Mouse (Mus musculus) CH12.LX (cell line): ENCODE results near the gene Spag6l. TPM values are rescaled to one million over a fixed set of nuclear protein-coding genes. Genes with fewer than 3 reads are reported as not detected.

ENCODE experiments used
- DNase-seq: peaks from one replicate; pipeline ENCODE4 v3.0.0-alpha.2; 2013; ENCODE audit errors: extremely low read depth
- H3K27ac ChIP-seq: 2 replicates; pipeline ENCODE4 v1.5.1; 2012; ENCODE audit warnings: low read depth, mild to moderate bottlenecking, control low read depth, moderate library complexity; ENCODE audit not compliant: insufficient read depth
- H3K27me3 ChIP-seq: replicated peaks from 2 replicates; pipeline ENCODE3; 2012; ENCODE audit warnings: inconsistent platforms
- H3K36me3 ChIP-seq, 2 experiments: replicated peaks in 1 of 2; 2 replicates each; pipeline versions ENCODE3 to v1.6.1; 2012; ENCODE audit warnings: inconsistent platforms in 1 of 2, low read length in 1 of 2, mild to moderate bottlenecking in 1 of 2, mixed read lengths in 1 of 2, moderate library complexity in 1 of 2; ENCODE audit not compliant: control insufficient read depth in 1 of 2, insufficient read depth in 1 of 2
- H3K4me1 ChIP-seq, 2 experiments: 2 replicates each; pipeline ENCODE4 v1.6.1; 2012; ENCODE audit warnings: inconsistent platforms in 1 of 2, moderate library complexity in 1 of 2; ENCODE audit not compliant: insufficient read depth in 2 of 2, control insufficient read depth in 1 of 2
- H3K4me2 ChIP-seq: 2 replicates; pipeline ENCODE4 v1.6.1; 2012; ENCODE audit warnings: low read depth, mild to moderate bottlenecking, control low read depth; ENCODE audit not compliant: poor library complexity, insufficient read depth, severe bottlenecking
- H3K4me3 ChIP-seq, 3 experiments: fragments of 150-350 bp in 1 of 3; sonication (generic) in 1 of 3; replicated peaks in 1 of 3; 2 replicates each; pipeline versions ENCODE3 to v1.5.1; 2011 to 2012; ENCODE audit warnings: low read depth in 2 of 3, low read length in 2 of 3, mild to moderate bottlenecking in 2 of 3, moderate library complexity in 2 of 3, control low read depth in 1 of 3, improper control_type of control experiment in 1 of 3, inconsistent platforms in 1 of 3, mixed read lengths in 1 of 3; ENCODE audit not compliant: poor library complexity in 1 of 3
- H3K79me2 ChIP-seq: replicated peaks from 2 replicates; pipeline ENCODE4 v1.6.1; 2012; ENCODE audit warnings: mild to moderate bottlenecking, moderate library complexity; ENCODE audit not compliant: control insufficient read depth, poor library complexity, insufficient read depth, severe bottlenecking; ENCODE audit errors: extremely low read depth
- H3K9ac ChIP-seq: 2 replicates; pipeline ENCODE4 v1.6.1; 2012; ENCODE audit warnings: low read depth, mild to moderate bottlenecking, control low read depth, moderate library complexity; ENCODE audit not compliant: insufficient read depth
- H3K9me3 ChIP-seq: replicated peaks from 2 replicates; pipeline ENCODE3; 2012; ENCODE audit warnings: low read length, inconsistent platforms, mixed read lengths
- BHLHE40 ChIP-seq: IDR thresholded peaks from 2 replicates; pipeline ENCODE4 v1.6.1; 2011; ENCODE audit warnings: mild to moderate bottlenecking, low read depth, low read length, improper control_type of control experiment
- CHD1 ChIP-seq: IDR thresholded peaks from 2 replicates; pipeline ENCODE4 v1.6.1; 2012; ENCODE audit warnings: low read depth, low read length, improper control_type of control experiment, inconsistent platforms
- CHD2 ChIP-seq: IDR thresholded peaks from 2 replicates; pipeline ENCODE4 v1.6.1; 2011; ENCODE audit warnings: low read length, improper control_type of control experiment
- CTCF ChIP-seq, 2 experiments: IDR thresholded peaks in 1 of 2; conservative IDR thresholded peaks in 1 of 2; 2 replicates each; pipeline ENCODE4 v1.5.1; 2011 to 2012; ENCODE audit warnings: low read depth in 2 of 2, low read length in 2 of 2, improper control_type of control experiment in 1 of 2, inconsistent platforms in 1 of 2, mild to moderate bottlenecking in 1 of 2, moderate library complexity in 1 of 2
- E2F4 ChIP-seq: IDR thresholded peaks from 2 replicates; pipeline ENCODE4 v1.6.1; 2011; ENCODE audit warnings: low read depth, low read length, improper control_type of control experiment; ENCODE audit not compliant: insufficient replicate concordance
- ELF1 ChIP-seq: IDR thresholded peaks from 2 replicates; pipeline ENCODE4 v1.6.1; 2014; ENCODE audit warnings: low read depth, mild to moderate bottlenecking, inconsistent platforms, low read length, improper control_type of control experiment
- EP300 ChIP-seq: IDR thresholded peaks from 2 replicates; pipeline ENCODE4 v1.6.1; 2011; ENCODE audit warnings: low read length, improper control_type of control experiment
- ETS1 ChIP-seq: conservative IDR thresholded peaks from 2 replicates; pipeline ENCODE4 v1.6.1; 2012; ENCODE audit warnings: low read depth, mild to moderate bottlenecking, inconsistent platforms, low read length, improper control_type of control experiment, moderate library complexity
- GABPA ChIP-seq: IDR thresholded peaks from 2 replicates; pipeline ENCODE4 v1.6.1; 2012; ENCODE audit warnings: low read depth, low read length, improper control_type of control experiment, inconsistent platforms; ENCODE audit not compliant: insufficient replicate concordance
- HCFC1 ChIP-seq: IDR thresholded peaks from 2 replicates; pipeline ENCODE4 v1.6.1; 2012; ENCODE audit warnings: low read depth, mild to moderate bottlenecking, inconsistent platforms, low read length, improper control_type of control experiment
- IRF4 ChIP-seq: IDR thresholded peaks from 2 replicates; pipeline ENCODE4 v1.6.1; 2014; ENCODE audit warnings: low read depth, mild to moderate bottlenecking, inconsistent platforms, low read length, improper control_type of control experiment
- JUN ChIP-seq: IDR thresholded peaks from 2 replicates; pipeline ENCODE4 v1.6.1; 2011; ENCODE audit warnings: low read depth, mild to moderate bottlenecking, low read length, improper control_type of control experiment, moderate library complexity; ENCODE audit not compliant: insufficient read depth
- JUND ChIP-seq: conservative IDR thresholded peaks from 2 replicates; pipeline ENCODE4 v1.6.1; 2011; ENCODE audit warnings: low read depth, low read length, improper control_type of control experiment
- KAT2A ChIP-seq: IDR thresholded peaks from 2 replicates; pipeline ENCODE4 v1.6.1; 2012; ENCODE audit warnings: low read length, improper control_type of control experiment, inconsistent platforms; ENCODE audit not compliant: insufficient replicate concordance
- MAFK ChIP-seq: IDR thresholded peaks from 2 replicates; pipeline ENCODE4 v1.6.1; 2011; ENCODE audit warnings: low read length, improper control_type of control experiment; ENCODE audit not compliant: insufficient replicate concordance
- MAX ChIP-seq: IDR thresholded peaks from 2 replicates; pipeline ENCODE4 v1.6.1; 2011; ENCODE audit warnings: low read length, improper control_type of control experiment
- MAZ ChIP-seq: IDR thresholded peaks from 2 replicates; pipeline ENCODE4 v1.6.1; 2012; ENCODE audit warnings: low read depth, mild to moderate bottlenecking, inconsistent platforms, low read length, improper control_type of control experiment, moderate library complexity
- MEF2A ChIP-seq: IDR thresholded peaks from 2 replicates; pipeline ENCODE4 v1.6.1; 2014; ENCODE audit warnings: low read depth, mild to moderate bottlenecking, inconsistent platforms, low read length, improper control_type of control experiment, borderline replicate concordance
- MXI1 ChIP-seq: IDR thresholded peaks from 2 replicates; pipeline ENCODE4 v1.6.1; 2011; ENCODE audit warnings: mild to moderate bottlenecking, low read depth, low read length, improper control_type of control experiment
- MYC ChIP-seq: IDR thresholded peaks from 2 replicates; pipeline ENCODE4 v1.6.1; 2011; ENCODE audit warnings: low read depth, mild to moderate bottlenecking, improper control_type of control experiment, low read length
- NELFE ChIP-seq: IDR thresholded peaks from 2 replicates; pipeline ENCODE4 v1.6.1; 2011; ENCODE audit warnings: low read depth, low read length, improper control_type of control experiment
- NRF1 ChIP-seq: IDR thresholded peaks from 2 replicates; pipeline ENCODE4 v1.6.1; 2014; ENCODE audit warnings: low read depth, mild to moderate bottlenecking, inconsistent platforms, low read length, improper control_type of control experiment, moderate library complexity
- PAX5 ChIP-seq: IDR thresholded peaks from 2 replicates; pipeline ENCODE4 v1.6.1; 2012; ENCODE audit warnings: low read length, inconsistent platforms, mixed read lengths
- POLR2A ChIP-seq: IDR thresholded peaks from 2 replicates; pipeline ENCODE4 v1.6.1; 2011; ENCODE audit warnings: low read depth, mild to moderate bottlenecking, improper control_type of control experiment, low read length
- POLR2AphosphoS2 ChIP-seq: IDR thresholded peaks from 2 replicates; pipeline ENCODE4 v1.6.1; 2011; ENCODE audit warnings: low read depth, low read length, improper control_type of control experiment
- RAD21 ChIP-seq: IDR thresholded peaks from 2 replicates; pipeline ENCODE4 v1.6.1; 2011; ENCODE audit warnings: low read depth, mild to moderate bottlenecking, low read length, improper control_type of control experiment, moderate library complexity
- RCOR1 ChIP-seq: conservative IDR thresholded peaks from 2 replicates; pipeline ENCODE4 v1.6.1; 2012; ENCODE audit warnings: low read depth, mild to moderate bottlenecking, inconsistent platforms, low read length, improper control_type of control experiment
- SIN3A ChIP-seq: IDR thresholded peaks from 2 replicates; pipeline ENCODE4 v1.6.1; 2012; ENCODE audit warnings: low read length, improper control_type of control experiment, inconsistent platforms
- SMC3 ChIP-seq: IDR thresholded peaks from 2 replicates; pipeline ENCODE4 v1.6.1; 2011; ENCODE audit warnings: low read depth, low read length, improper control_type of control experiment
- TBP ChIP-seq: conservative IDR thresholded peaks from 2 replicates; pipeline ENCODE4 v1.6.1; 2011; ENCODE audit warnings: low read depth, low read length, improper control_type of control experiment
- TCF12 ChIP-seq: IDR thresholded peaks from 2 replicates; pipeline ENCODE4 v1.6.1; 2014; ENCODE audit warnings: low read depth, mild to moderate bottlenecking, inconsistent platforms, low read length, improper control_type of control experiment
- UBTF ChIP-seq: IDR thresholded peaks from 2 replicates; pipeline ENCODE4 v1.6.1; 2012; ENCODE audit warnings: low read depth, mild to moderate bottlenecking, inconsistent platforms, low read length, improper control_type of control experiment, moderate library complexity
- USF1 ChIP-seq: IDR thresholded peaks from 2 replicates; pipeline ENCODE4 v1.6.1; 2014; ENCODE audit warnings: low read depth, mild to moderate bottlenecking, inconsistent platforms, low read length, improper control_type of control experiment
- USF2 ChIP-seq: conservative IDR thresholded peaks from 2 replicates; pipeline ENCODE4 v1.6.1; 2011; ENCODE audit warnings: low read depth, low read length, improper control_type of control experiment
- ZC3H11A ChIP-seq: IDR thresholded peaks from 2 replicates; pipeline ENCODE4 v1.6.1; 2012; ENCODE audit warnings: low read depth, mild to moderate bottlenecking, inconsistent platforms, low read length, improper control_type of control experiment
- ZKSCAN1 ChIP-seq: IDR thresholded peaks from 2 replicates; pipeline ENCODE4 v1.6.1; 2012; ENCODE audit warnings: low read depth, inconsistent platforms, low read length, improper control_type of control experiment, borderline replicate concordance
- ZMIZ1 ChIP-seq: IDR thresholded peaks from 2 replicates; pipeline ENCODE4 v1.6.1; 2012; ENCODE audit warnings: low read depth, mild to moderate bottlenecking, inconsistent platforms, low read length, improper control_type of control experiment
- ZNF384 ChIP-seq: IDR thresholded peaks from 2 replicates; pipeline ENCODE4 v1.6.1; 2012; ENCODE audit warnings: low read depth, low read length, improper control_type of control experiment, inconsistent platforms
- dilution Hi-C: fragments of 300-500 bp; cut with MboI; formaldehyde crosslinking; loops from 2 replicates; pipeline ENCODE4 v1.14.3; 2020; ENCODE audit warnings: low sequenced_read_pairs; ENCODE audit not compliant: extremely low pct_unique_long_range_greater_than_20kb, extremely low pct_ligation_motif_present
- in situ Hi-C: fragments of 300-500 bp; cut with MboI; formaldehyde crosslinking; loops from 3 replicates; pipeline ENCODE4 v1.14.3; 2019; ENCODE audit warnings: low sequenced_read_pairs, low pct_ligation_motif_present, low pct_unique_long_range_greater_than_20kb, mixed read lengths
- polyA plus RNA-seq: library from polyadenylated mRNA; unstranded; fragments of >175 nt; gene quantifications from 2 replicates; pipeline ENCODE4 v1.2.1, GENCODE M21; 2012; ENCODE audit warnings: low read depth; ENCODE audit not compliant: insufficient read length
- total RNA-seq, 2 experiments: library from RNA; depleted of rRNA; stranded (reverse); fragments of 300-350 nt in 1 of 2; fragments of >200 nt in 1 of 2; gene quantifications; 2 replicates each; pipeline ENCODE4 v1.2.3; 2012 to 2014

Gene Spag6l
- total and polyA plus RNA-seq, 3 experiments, result not detected

GRCm38 (mm10) chr16:16870617-16871331 is 41.5 kb upstream of the Spag6l start, which contains the start of the genes Top3b and Vpreb1:
Gene Top3b (plus strand): TSS chr16:16870736.
Gene Vpreb1 (minus strand): TSS chr16:16870843.
- Histone ChIP-seq H3K27me3 (no peaks in the 10 kb centered on the region), H3K4me3 (peak within 1 kb of the TSS; percentile 80 to 95 (median 80)), H3K27ac (peak within 1 kb of the TSS; percentile 69), H3K9ac (peak within 1 kb of the TSS; percentile 89), H3K9me3 (peaks cover under 1% of the 10 kb centered on the region), H3K4me1 (peaks cover 2 to 47% of the 10 kb centered on the region in 2 experiments), H3K4me2 (peak within 1 kb of the TSS; percentile 80), H3K79me2 (peaks cover 18% of the 10 kb centered on the region), H3K36me3 (peaks cover 3 to 30% of the 10 kb centered on the region in 2 experiments)
- dilution Hi-C loops (no loop called here), in situ Hi-C loops (no loop called here)
- DNase-seq, result peak; percentile 99
- TF ChIP-seq ETS1, result peak; percentile 60
- TF ChIP-seq UBTF, result peak; percentile 96
- TF ChIP-seq BHLHE40, result peak; percentile 55; the same call in 1 of the 2 replicates
- peak; percentile 99 for TF ChIP-seq ELF1
- TF ChIP-seq MXI1, result peak; percentile 92; the same call in 1 of the 2 replicates
- TF ChIP-seq RCOR1, result peak; percentile 88
- TF ChIP-seq TCF12, result peak; percentile 98
- peak; percentile 49; the same call in 1 of the 2 replicates for TF ChIP-seq EP300
- peak; percentile 48; the same call in 1 of the 2 replicates for TF ChIP-seq CHD1
- peak; percentile 51; the same call in 1 of the 2 replicates for TF ChIP-seq ZNF384
- no peak for TF ChIP-seq USF2
- peak; percentile 13; the same call in 1 of the 2 replicates for TF ChIP-seq SMC3
- TF ChIP-seq CHD2, result peak; percentile 78
- peak; percentile 98 for TF ChIP-seq HCFC1
- peak; percentile 89 for TF ChIP-seq NELFE
- TF ChIP-seq JUN, result no peak
- peak; percentile 44; the same call in 1 of the 2 replicates for TF ChIP-seq GABPA
- TF ChIP-seq SIN3A, result peak; percentile 96; the same call in 1 of the 2 replicates
- TF ChIP-seq KAT2A, result peak; percentile 93
- peak; percentile 94 for TF ChIP-seq MEF2A
- TF ChIP-seq MAZ, result peak; percentile 97
- 0 out of 2 replicates have a peak, but pooled peaks have one; percentile 8 for TF ChIP-seq USF1
- peak; percentile 37; the same call in 1 of the 2 replicates for TF ChIP-seq JUND
- TF ChIP-seq MAFK, result peak; percentile 48; the same call in 1 of the 2 replicates
- TF ChIP-seq PAX5, result no peak
- peak; percentile 72 for TF ChIP-seq NRF1
- TF ChIP-seq E2F4, result no peak
- peak; percentile 86 for TF ChIP-seq TBP
- peak; percentile 90 for TF ChIP-seq IRF4
- TF ChIP-seq ZMIZ1, result peak; percentile 95
- TF ChIP-seq POLR2A, result peak; percentile 86
- no peak for TF ChIP-seq ZKSCAN1
- 0 out of 4 replicates have a peak, but pooled peaks of 1 of the 2 experiments have one; percentile 26 for TF ChIP-seq CTCF (conservative IDR thresholded peaks at IDR 0.05 in 1 of 2, IDR thresholded peaks at IDR 0.05 in 1 of 2; ENCODE audit: low read depth in 2 of 2, low read length in 2 of 2)
- TF ChIP-seq MYC, result peak; percentile 90
- TF ChIP-seq ZC3H11A, result no peak
- 0 out of 2 replicates have a peak, but pooled peaks have one; percentile 64 for TF ChIP-seq POLR2AphosphoS2
- peak; percentile 88 for TF ChIP-seq MAX
- no peak; the same call in 1 of the 2 replicates for TF ChIP-seq RAD21
